Mouse (Mus musculus): Measurements from ENCODE around the gene Nhlrc3. TPM values are rescaled to one million over a fixed set of nuclear protein-coding genes. Genes with fewer than 3 reads are reported as not detected.

Nhlrc3 gene
- polyA plus RNA-seq, 1 experiment from 2014 or later, result 7.0 TPM

DNA sequence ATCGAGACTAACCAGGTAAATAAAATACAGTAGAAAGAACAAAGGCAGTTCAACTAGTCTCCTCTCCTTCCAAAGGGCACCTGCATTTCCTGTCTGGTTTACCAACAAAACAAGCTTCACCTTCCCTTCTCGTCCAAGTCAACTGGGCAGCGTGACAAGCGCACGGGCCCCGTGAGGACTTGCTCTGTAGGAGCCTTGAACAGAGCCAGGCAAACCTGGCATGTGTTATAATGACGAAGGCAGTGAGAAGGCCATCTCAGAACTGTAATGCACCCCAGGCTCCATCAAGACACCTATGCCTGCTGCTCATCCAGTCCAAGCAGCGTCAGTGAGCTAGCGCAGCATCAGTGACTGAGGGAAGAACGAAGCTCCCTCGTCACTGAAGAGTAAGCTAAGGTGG lies 12.5 kb downstream of the Nhlrc3 start:
- Histone ChIP-seq H3K36me3 (ENCODE audit: control insufficient read depth, insufficient read depth, low read length) (peaks cover 61% of the 10 kb centered on the region), H3K4me1 (ENCODE audit: control insufficient read depth, insufficient read depth, low read length) (no peaks in the 10 kb centered on the region), H3K4me3 (ENCODE audit: low read depth, low read length) (no peak overlapping the region), H3K9me3 (replicated peaks; ENCODE audit: control insufficient read depth, low read length) (no peaks in the 10 kb centered on the region), H3K27me3 (replicated peaks; ENCODE audit: control insufficient read depth, insufficient read depth, low read length) (no peaks in the 10 kb centered on the region), H3K27ac (ENCODE audit: low read depth, low read length) (no peak overlapping the region), H3K9ac (ENCODE audit: low read length) (no peak overlapping the region), H3K4me2 (ENCODE audit: low read length) (no peak overlapping the region)
- no peak for DNase-seq (ENCODE audit: low spot score)
- no peak for ATAC-seq
- 93% methylated on average over 11 of the region's 11 CpGs for WGBS

- ATAC-seq (peak; percentile 76), DNase-seq (ENCODE audit: low spot score) (peak; percentile 96)
- 21% methylated on average over 2 of the region's 2 CpGs for WGBS
- no peak overlapping the region for H3K9ac ChIP-seq (ENCODE audit: low read length)
- H3K27ac ChIP-seq (ENCODE audit: low read depth, low read length), result no peak overlapping the region
- H3K4me2 ChIP-seq (ENCODE audit: low read length), result no peak overlapping the region
- no peaks in the 10 kb centered on the region for H3K9me3 ChIP-seq (replicated peaks; ENCODE audit: control insufficient read depth, low read length)
- no peak overlapping the region for H3K4me3 ChIP-seq (ENCODE audit: low read depth, low read length)
- H3K4me1 ChIP-seq (ENCODE audit: control insufficient read depth, insufficient read depth, low read length), result no peaks in the 10 kb centered on the region
- peaks cover 37% of the 10 kb centered on the region for H3K36me3 ChIP-seq (ENCODE audit: control insufficient read depth, insufficient read depth, low read length)
- no peaks in the 10 kb centered on the region for H3K27me3 ChIP-seq (replicated peaks; ENCODE audit: control insufficient read depth, insufficient read depth, low read length)
Measured at GRCm38 (mm10) chr3:53448208-53448607, 14.9 kb downstream of the Nhlrc3 start.

DNA sequence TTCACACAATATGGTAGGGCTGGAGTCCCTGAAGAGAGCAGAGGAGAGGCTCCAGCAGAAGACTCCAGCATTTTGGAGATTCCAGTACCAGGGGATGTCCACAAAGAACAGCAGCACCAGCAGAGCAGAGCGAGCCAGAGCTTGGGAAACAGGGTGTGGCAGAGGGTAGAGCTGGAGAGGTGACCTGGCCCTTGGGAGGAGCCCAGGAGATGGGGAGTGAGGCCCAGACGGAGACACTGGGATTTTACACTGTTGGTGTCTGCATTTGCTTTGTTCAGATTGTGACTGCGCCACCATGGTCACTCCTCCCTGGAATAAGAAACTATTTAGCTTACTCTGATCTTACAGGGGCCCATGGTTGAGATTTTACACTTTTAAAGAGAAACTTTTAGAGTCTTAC lies 16.3 kb downstream of the Nhlrc3 start:
- Histone ChIP-seq H3K4me3 (ENCODE audit: low read depth, low read length) (no peak overlapping the region), H3K9ac (ENCODE audit: low read length) (no peak overlapping the region), H3K36me3 (ENCODE audit: control insufficient read depth, insufficient read depth, low read length) (peaks cover 23% of the 10 kb centered on the region), H3K4me2 (ENCODE audit: low read length) (no peak overlapping the region), H3K4me1 (ENCODE audit: control insufficient read depth, insufficient read depth, low read length) (no peaks in the 10 kb centered on the region), H3K27ac (ENCODE audit: low read depth, low read length) (no peak overlapping the region), H3K27me3 (replicated peaks; ENCODE audit: control insufficient read depth, insufficient read depth, low read length) (no peaks in the 10 kb centered on the region), H3K9me3 (replicated peaks; ENCODE audit: control insufficient read depth, low read length) (no peaks in the 10 kb centered on the region)
- 84% methylated on average over 3 of the region's 3 CpGs for WGBS
- DNase-seq (ENCODE audit: low spot score), result no peak
- ATAC-seq, result no peak

- peak; percentile 29; the same call in 1 of the 2 replicates for ATAC-seq
- no peak overlapping the region for H3K9ac ChIP-seq (ENCODE audit: low read length)
- no peak overlapping the region for H3K27ac ChIP-seq (ENCODE audit: low read depth, low read length)
- H3K4me2 ChIP-seq (ENCODE audit: low read length), result no peak overlapping the region
- no peak for DNase-seq (ENCODE audit: low spot score)
- no peaks in the 10 kb centered on the region for H3K9me3 ChIP-seq (replicated peaks; ENCODE audit: control insufficient read depth, low read length)
- 68% methylated on average over 5 of the region's 5 CpGs for WGBS
- peaks cover 11% of the 10 kb centered on the region for H3K36me3 ChIP-seq (ENCODE audit: control insufficient read depth, insufficient read depth, low read length)
- H3K27me3 ChIP-seq (replicated peaks; ENCODE audit: control insufficient read depth, insufficient read depth, low read length), result no peaks in the 10 kb centered on the region
- H3K4me1 ChIP-seq (ENCODE audit: control insufficient read depth, insufficient read depth, low read length), result no peaks in the 10 kb centered on the region
- H3K4me3 ChIP-seq (ENCODE audit: low read depth, low read length), result no peak overlapping the region
Measured at GRCm38 (mm10) chr3:53445540-53445939, 17.6 kb downstream of the Nhlrc3 start.

DNA sequence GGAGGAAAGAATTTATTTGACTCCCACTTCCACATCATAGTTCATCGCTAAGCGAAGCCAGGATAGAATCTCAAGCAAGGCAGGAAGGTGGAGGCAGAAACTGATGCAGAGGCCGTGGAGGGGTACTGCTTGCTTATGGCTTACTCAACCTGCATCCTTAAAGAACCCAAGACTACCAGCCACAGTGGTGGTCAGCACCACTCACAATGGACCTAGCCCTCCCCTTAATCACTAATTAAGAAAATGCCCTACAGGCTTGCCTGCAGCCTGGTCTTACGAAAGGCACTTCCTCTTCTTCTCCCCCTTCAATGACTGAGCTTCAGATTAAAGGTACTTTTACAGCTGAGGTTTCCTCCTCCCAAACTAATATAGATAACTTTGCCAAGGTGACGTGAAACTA lies 26.6 kb downstream of the Nhlrc3 start:
- Histone ChIP-seq H3K9me3 (replicated peaks; ENCODE audit: control insufficient read depth, low read length) (no peaks in the 10 kb centered on the region), H3K4me2 (ENCODE audit: low read length) (no peak overlapping the region), H3K4me3 (ENCODE audit: low read depth, low read length) (no peak overlapping the region), H3K27me3 (replicated peaks; ENCODE audit: control insufficient read depth, insufficient read depth, low read length) (no peaks in the 10 kb centered on the region), H3K9ac (ENCODE audit: low read length) (no peak overlapping the region), H3K27ac (ENCODE audit: low read depth, low read length) (no peak overlapping the region), H3K36me3 (ENCODE audit: control insufficient read depth, insufficient read depth, low read length) (no peaks in the 10 kb centered on the region), H3K4me1 (ENCODE audit: control insufficient read depth, insufficient read depth, low read length) (no peaks in the 10 kb centered on the region)
- no peak for DNase-seq (ENCODE audit: low spot score)
- 55% methylated on average over 5 of the region's 5 CpGs for WGBS
- no peak for ATAC-seq

- no peak for ATAC-seq
- Histone ChIP-seq H3K4me1 (ENCODE audit: control insufficient read depth, insufficient read depth, low read length) (no peaks in the 10 kb centered on the region), H3K27ac (ENCODE audit: low read depth, low read length) (no peak overlapping the region), H3K27me3 (replicated peaks; ENCODE audit: control insufficient read depth, insufficient read depth, low read length) (no peaks in the 10 kb centered on the region), H3K36me3 (ENCODE audit: control insufficient read depth, insufficient read depth, low read length) (no peaks in the 10 kb centered on the region), H3K4me3 (ENCODE audit: low read depth, low read length) (no peak overlapping the region), H3K4me2 (ENCODE audit: low read length) (no peak overlapping the region), H3K9me3 (replicated peaks; ENCODE audit: control insufficient read depth, low read length) (no peaks in the 10 kb centered on the region), H3K9ac (ENCODE audit: low read length) (no peak overlapping the region)
- 63% methylated on average over 3 of the region's 3 CpGs for WGBS
- DNase-seq (ENCODE audit: low spot score), result no peak
Measured at GRCm38 (mm10) chr3:53434610-53435009, 28.5 kb downstream of the Nhlrc3 start.

DNA sequence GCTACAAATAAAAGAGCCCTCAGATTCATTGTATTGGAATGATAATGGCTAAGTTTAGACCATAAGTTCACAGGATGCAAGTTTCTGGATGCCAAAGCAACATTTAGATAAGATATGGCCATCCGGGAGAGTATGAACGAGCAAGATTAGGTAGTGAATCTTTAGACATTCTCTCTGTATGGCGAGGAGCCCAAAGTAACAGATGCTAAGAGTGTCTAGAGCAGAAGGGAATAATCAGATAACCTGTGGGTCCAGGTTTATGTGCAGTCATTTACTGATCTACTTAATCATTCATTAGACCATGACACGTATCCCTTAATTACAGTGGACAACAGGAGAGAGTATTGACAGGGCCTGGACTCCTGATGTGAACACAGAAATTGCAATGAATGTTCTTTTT lies 39.6 kb downstream of the Nhlrc3 start:
- Histone ChIP-seq H3K27me3 (replicated peaks; ENCODE audit: control insufficient read depth, insufficient read depth, low read length) (no peaks in the 10 kb centered on the region), H3K4me1 (ENCODE audit: control insufficient read depth, insufficient read depth, low read length) (no peaks in the 10 kb centered on the region), H3K36me3 (ENCODE audit: control insufficient read depth, insufficient read depth, low read length) (no peaks in the 10 kb centered on the region), H3K9ac (ENCODE audit: low read length) (no peak overlapping the region), H3K9me3 (replicated peaks; ENCODE audit: control insufficient read depth, low read length) (no peaks in the 10 kb centered on the region), H3K4me2 (ENCODE audit: low read length) (no peak overlapping the region), H3K27ac (ENCODE audit: low read depth, low read length) (no peak overlapping the region), H3K4me3 (ENCODE audit: low read depth, low read length) (no peak overlapping the region)
- WGBS, result 88% methylated on average over 4 of the region's 4 CpGs
- DNase-seq (ENCODE audit: low spot score) (no peak), ATAC-seq (no peak)

- DNase-seq (ENCODE audit: low spot score) (no peak), ATAC-seq (no peak)
- Histone ChIP-seq H3K9ac (ENCODE audit: low read length) (no peak overlapping the region), H3K27me3 (replicated peaks; ENCODE audit: control insufficient read depth, insufficient read depth, low read length) (no peaks in the 10 kb centered on the region), H3K4me1 (ENCODE audit: control insufficient read depth, insufficient read depth, low read length) (no peaks in the 10 kb centered on the region), H3K4me3 (ENCODE audit: low read depth, low read length) (no peak overlapping the region), H3K27ac (ENCODE audit: low read depth, low read length) (no peak overlapping the region), H3K4me2 (ENCODE audit: low read length) (no peak overlapping the region), H3K9me3 (replicated peaks; ENCODE audit: control insufficient read depth, low read length) (no peaks in the 10 kb centered on the region), H3K36me3 (ENCODE audit: control insufficient read depth, insufficient read depth, low read length) (no peaks in the 10 kb centered on the region)
- WGBS, result 23% methylated on average over 1 of the region's 1 CpGs
Measured at GRCm38 (mm10) chr3:53422691-53423090, 40.4 kb downstream of the Nhlrc3 start.

DNA sequence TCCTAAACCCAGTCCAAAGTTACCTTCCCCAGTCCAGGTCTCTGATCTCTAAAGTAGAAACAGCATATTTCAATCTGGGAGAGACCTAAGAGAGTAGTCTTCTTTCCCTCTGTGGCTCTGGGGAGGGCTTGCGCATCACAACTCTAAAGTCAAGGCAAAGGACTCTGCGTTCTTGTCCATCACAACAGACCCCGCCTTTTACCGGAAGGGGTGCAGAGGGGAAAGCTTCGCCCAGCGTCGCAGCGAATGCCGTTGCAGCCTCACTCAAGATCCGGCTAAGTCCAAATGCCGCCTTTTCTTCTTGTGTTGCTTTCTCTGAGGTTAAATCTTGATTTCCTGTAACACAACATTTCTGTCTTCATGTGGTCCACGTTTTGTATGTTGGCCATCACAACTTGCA lies 41.5 kb downstream of the Nhlrc3 start:
- ATAC-seq (no peak), DNase-seq (ENCODE audit: low spot score) (no peak)
- no peak overlapping the region for H3K4me3 ChIP-seq (ENCODE audit: low read depth, low read length)
- no peaks in the 10 kb centered on the region for H3K9me3 ChIP-seq (replicated peaks; ENCODE audit: control insufficient read depth, low read length)
- no peak overlapping the region for H3K9ac ChIP-seq (ENCODE audit: low read length)
- no peaks in the 10 kb centered on the region for H3K27me3 ChIP-seq (replicated peaks; ENCODE audit: control insufficient read depth, insufficient read depth, low read length)
- 89% methylated on average over 12 of the region's 12 CpGs for WGBS
- H3K4me1 ChIP-seq (ENCODE audit: control insufficient read depth, insufficient read depth, low read length), result no peaks in the 10 kb centered on the region
- no peak overlapping the region for H3K27ac ChIP-seq (ENCODE audit: low read depth, low read length)
- no peaks in the 10 kb centered on the region for H3K36me3 ChIP-seq (ENCODE audit: control insufficient read depth, insufficient read depth, low read length)
- H3K4me2 ChIP-seq (ENCODE audit: low read length), result no peak overlapping the region
